Mouse (Mus musculus) midbrain, embryonic 15.5 days (tissue): ENCODE data around the gene Lrrc30. TPM values are rescaled to one million over a fixed set of nuclear protein-coding genes. Genes with fewer than 3 reads are reported as not detected.

Experiments
- ATAC-seq: fragments of 200-750 bp; cut with Nextera tagmentation; replicated peaks from 2 replicates; pipeline ENCODE4 v1.8.0; 2017; ENCODE audit warnings: moderate TSS enrichment
- H3K27ac ChIP-seq: fragments of 300-500 bp; sonication (generic); 2 replicates; pipeline ENCODE4 v1.5.1; 2015; ENCODE audit warnings: mild to moderate bottlenecking, inconsistent platforms
- H3K27me3 ChIP-seq: fragments of 300-500 bp; sonication (generic); replicated peaks from 2 replicates; pipeline ENCODE4 v1.6.1; 2015; ENCODE audit warnings: inconsistent platforms
- H3K36me3 ChIP-seq: fragments of 300-500 bp; sonication (generic); replicated peaks from 2 replicates; pipeline ENCODE4 v1.6.1; 2015; ENCODE audit warnings: inconsistent platforms
- H3K4me1 ChIP-seq: fragments of 300-500 bp; sonication (generic); 2 replicates; pipeline ENCODE4 v1.6.1; 2015; ENCODE audit warnings: inconsistent platforms
- H3K4me2 ChIP-seq: fragments of 300-500 bp; sonication (generic); 2 replicates; pipeline ENCODE4 v1.6.1; 2015; ENCODE audit warnings: inconsistent platforms, mild to moderate bottlenecking, moderate library complexity
- H3K4me3 ChIP-seq: fragments of 300-500 bp; sonication (generic); 2 replicates; pipeline ENCODE4 v1.5.1; 2015; ENCODE audit warnings: mild to moderate bottlenecking, inconsistent platforms
- H3K9ac ChIP-seq: fragments of 300-500 bp; sonication (generic); 2 replicates; pipeline ENCODE4 v1.6.1; 2015; ENCODE audit warnings: mild to moderate bottlenecking, inconsistent platforms
- H3K9me3 ChIP-seq: fragments of 300-500 bp; sonication (generic); 2 replicates; pipeline ENCODE4 v1.6.1; 2016; ENCODE audit warnings: inconsistent platforms
- WGBS: fragments of 180-500 bp; shearing (Covaris S2); methylation state at CpG from one replicate; pipeline ENCODE4 v1.1.7; 2015; ENCODE audit warnings: mixed read lengths; 5-methylcytosine and 5-hydroxymethylcytosine counted together
- polyA plus RNA-seq: library from polyadenylated mRNA; unstranded; fragments of >200 nt; fragmentation: Nextera tagmentation; extraction: Ambion mirVana; gene quantifications from 2 replicates; pipeline ENCODE4 v1.2.1, GENCODE M21; 2015

Lrrc30 gene
- not detected in 2 replicates for polyA plus RNA-seq

GRCm38 (mm10) chr17:67632676-67633339 is at the start of gene Lrrc30:
Lrrc30 (minus strand) TSS chr17:67632723.
- H3K9me3 ChIP-seq: no peaks in the 10 kb centered on the region

GRCm38 (mm10) chr17:67681084-67681483 is 48.6 kb upstream of the Lrrc30 start:
- Histone ChIP-seq H3K4me3 (no peak overlapping the region), H3K9me3 (no peaks in the 10 kb centered on the region), H3K9ac (no peak overlapping the region), H3K27ac (no peak overlapping the region), H3K4me1 (no peaks in the 10 kb centered on the region), H3K4me2 (no peak overlapping the region), H3K27me3 (no peaks in the 10 kb centered on the region), H3K36me3 (no peaks in the 10 kb centered on the region)
- no peak for ATAC-seq
- WGBS: 74% methylated on average over 6 of the region's 6 CpGs

More at GRCm38 (mm10) chr17:67632676-67633339, at the start of gene Lrrc30:
- Histone ChIP-seq H3K27ac (no peak within 1 kb of the TSS), H3K4me3 (no peak within 1 kb of the TSS), H3K4me1 (peaks cover 5% of the 10 kb centered on the region), H3K9ac (no peak within 1 kb of the TSS), H3K27me3 (no peaks in the 10 kb centered on the region), H3K4me2 (no peak within 1 kb of the TSS), H3K36me3 (no peaks in the 10 kb centered on the region)
- no peak for ATAC-seq
- 85% methylated on average over 13 of the region's 13 CpGs for WGBS

- Histone ChIP-seq H3K9ac (no peak overlapping the region), H3K4me3 (no peak overlapping the region), H3K4me1 (no peaks in the 10 kb centered on the region), H3K36me3 (no peaks in the 10 kb centered on the region), H3K27me3 (no peaks in the 10 kb centered on the region), H3K27ac (no peak overlapping the region), H3K9me3 (no peaks in the 10 kb centered on the region), H3K4me2 (no peak overlapping the region)
- no peak for ATAC-seq
- 92% methylated on average over 1 of the region's 1 CpGs for WGBS
These were observed 46.1 kb upstream of the Lrrc30 start for GRCm38 (mm10) chr17:67678576-67678975.

GRCm38 (mm10) chr17:67667981-67668380 is 35.5 kb upstream of the Lrrc30 start:
- no peaks in the 10 kb centered on the region for H3K36me3 ChIP-seq
- ATAC-seq: peak; percentile 37; the same call in 1 of the 2 replicates
- H3K9ac ChIP-seq: no peak overlapping the region
- no peaks in the 10 kb centered on the region for H3K4me1 ChIP-seq
- no peak overlapping the region for H3K4me2 ChIP-seq
- no peak overlapping the region for H3K27ac ChIP-seq
- no peak overlapping the region for H3K4me3 ChIP-seq
- no peaks in the 10 kb centered on the region for H3K9me3 ChIP-seq
- H3K27me3 ChIP-seq: no peaks in the 10 kb centered on the region
- whole genome bisulfite sequencing: 19% methylated on average over 3 of the region's 3 CpGs

- ATAC-seq: no peak
- no peak overlapping the region for H3K27ac ChIP-seq
- no peak overlapping the region for H3K4me3 ChIP-seq
- H3K27me3 ChIP-seq: no peaks in the 10 kb centered on the region
- H3K4me2 ChIP-seq: no peak overlapping the region
- H3K9ac ChIP-seq: no peak overlapping the region
- H3K36me3 ChIP-seq: no peaks in the 10 kb centered on the region
- WGBS: 78% methylated on average over 5 of the region's 5 CpGs
- no peaks in the 10 kb centered on the region for H3K9me3 ChIP-seq
- no peaks in the 10 kb centered on the region for H3K4me1 ChIP-seq
These were observed 34.5 kb upstream of the Lrrc30 start for GRCm38 (mm10) chr17:67666981-67667380.

GRCm38 (mm10) chr17:67664299-67664698 is 31.8 kb upstream of the Lrrc30 start:
- H3K27me3 ChIP-seq: no peaks in the 10 kb centered on the region
- H3K4me2 ChIP-seq: no peak overlapping the region
- no peaks in the 10 kb centered on the region for H3K36me3 ChIP-seq
- no peaks in the 10 kb centered on the region for H3K4me1 ChIP-seq
- WGBS: 73% methylated on average over 3 of the region's 3 CpGs
- H3K9ac ChIP-seq: no peak overlapping the region
- no peak overlapping the region for H3K4me3 ChIP-seq
- H3K9me3 ChIP-seq: no peaks in the 10 kb centered on the region
- no peak for ATAC-seq
- no peak overlapping the region for H3K27ac ChIP-seq

- Histone ChIP-seq H3K4me2 (no peak overlapping the region), H3K36me3 (no peaks in the 10 kb centered on the region), H3K9me3 (no peaks in the 10 kb centered on the region), H3K4me1 (no peaks in the 10 kb centered on the region), H3K9ac (no peak overlapping the region), H3K4me3 (no peak overlapping the region), H3K27ac (no peak overlapping the region), H3K27me3 (no peaks in the 10 kb centered on the region)
- ATAC-seq: no peak
- 9% methylated on average over 4 of the region's 4 CpGs for WGBS
These were observed 19.0 kb upstream of the Lrrc30 start for GRCm38 (mm10) chr17:67651506-67651905.

- Histone ChIP-seq H3K9me3 (peaks cover 3% of the 10 kb centered on the region; the same call in 1 of the 2 replicates), H3K4me1 (no peaks in the 10 kb centered on the region), H3K27ac (no peak overlapping the region), H3K4me2 (no peak overlapping the region), H3K9ac (no peak overlapping the region), H3K36me3 (no peaks in the 10 kb centered on the region), H3K4me3 (no peak overlapping the region), H3K27me3 (no peaks in the 10 kb centered on the region)
- no peak for ATAC-seq
These were observed 9.1 kb upstream of the Lrrc30 start for GRCm38 (mm10) chr17:67641627-67642026.

GRCm38 (mm10) chr17:67638119-67638810 is 5.7 kb upstream of the Lrrc30 start:
- no peak overlapping the region for H3K4me3 ChIP-seq
- no peaks in the 10 kb centered on the region for H3K4me1 ChIP-seq
- H3K4me2 ChIP-seq: no peak overlapping the region
- WGBS: 81% methylated on average over 10 of the region's 10 CpGs
- ATAC-seq: no peak
- no peak overlapping the region for H3K27ac ChIP-seq
- H3K27me3 ChIP-seq: no peaks in the 10 kb centered on the region
- H3K9me3 ChIP-seq: no peaks in the 10 kb centered on the region
- no peaks in the 10 kb centered on the region for H3K36me3 ChIP-seq
- no peak overlapping the region for H3K9ac ChIP-seq

GRCm38 (mm10) chr17:67636951-67637350 is 4.4 kb upstream of the Lrrc30 start:
- no peak overlapping the region for H3K27ac ChIP-seq
- H3K4me3 ChIP-seq: no peak overlapping the region
- H3K4me2 ChIP-seq: no peak overlapping the region
- 87% methylated on average over 2 of the region's 2 CpGs for WGBS
- no peaks in the 10 kb centered on the region for H3K9me3 ChIP-seq
- no peaks in the 10 kb centered on the region for H3K36me3 ChIP-seq
- no peaks in the 10 kb centered on the region for H3K4me1 ChIP-seq
- no peaks in the 10 kb centered on the region for H3K27me3 ChIP-seq
- no peak overlapping the region for H3K9ac ChIP-seq
- no peak for ATAC-seq

- no peak for ATAC-seq
- Histone ChIP-seq H3K27ac (no peak overlapping the region), H3K9ac (no peak overlapping the region), H3K27me3 (no peaks in the 10 kb centered on the region), H3K4me2 (no peak overlapping the region), H3K4me1 (no peaks in the 10 kb centered on the region), H3K9me3 (no peaks in the 10 kb centered on the region), H3K4me3 (no peak overlapping the region), H3K36me3 (no peaks in the 10 kb centered on the region)
- WGBS: 81% methylated on average over 3 of the region's 3 CpGs
These were observed 3.8 kb upstream of the Lrrc30 start for GRCm38 (mm10) chr17:67636304-67636703.

GRCm38 (mm10) chr17:67629746-67630145 is 2.8 kb downstream of the Lrrc30 start:
- 59% methylated on average over 3 of the region's 3 CpGs for WGBS
- Histone ChIP-seq H3K36me3 (no peaks in the 10 kb centered on the region), H3K4me3 (no peak overlapping the region), H3K4me2 (no peak overlapping the region), H3K4me1 (peaks cover 5% of the 10 kb centered on the region), H3K27ac (no peak overlapping the region), H3K9ac (no peak overlapping the region), H3K9me3 (no peaks in the 10 kb centered on the region), H3K27me3 (no peaks in the 10 kb centered on the region)
- ATAC-seq: no peak

GRCm38 (mm10) chr17:67629211-67629657 is 3.3 kb downstream of the Lrrc30 start:
- Histone ChIP-seq H3K9ac (no peak overlapping the region), H3K9me3 (no peaks in the 10 kb centered on the region), H3K27me3 (no peaks in the 10 kb centered on the region), H3K4me3 (no peak overlapping the region), H3K27ac (0 out of 2 replicates have a peak overlapping the region, but pooled peaks have one; percentile 8), H3K4me2 (no peak overlapping the region), H3K36me3 (no peaks in the 10 kb centered on the region), H3K4me1 (peaks cover 5% of the 10 kb centered on the region)
- peak; percentile 76 for ATAC-seq
- WGBS: 44% methylated on average over 13 of the region's 13 CpGs
